Mouse (Mus musculus) forebrain, embryonic 16.5 days (tissue): ENCODE measurements around the gene Cfap52. TPM values are rescaled to one million over a fixed set of nuclear protein-coding genes. Genes with fewer than 3 reads are reported as not detected.
A peak's percentile ranks its signal among the peaks of the same experiment; 100 is the strongest.

Experiments
- ATAC-seq: fragments of 200-750 bp; cut with Nextera tagmentation; 2 replicates; pipeline ENCODE4 v1.8.0; 2017; ENCODE audit warnings: mild to moderate bottlenecking, moderate library complexity
- H3K27ac ChIP-seq: fragments of 300-500 bp; sonication (generic); 2 replicates; pipeline ENCODE4 v1.5.1; 2014; ENCODE audit warnings: low read length, control low read depth
- H3K27me3 ChIP-seq: fragments of 300-500 bp; sonication (generic); replicated peaks from 2 replicates; pipeline ENCODE4 v1.6.1; 2014; ENCODE audit warnings: low read length; ENCODE audit not compliant: control insufficient read depth, insufficient read depth
- H3K36me3 ChIP-seq: fragments of 300-500 bp; sonication (generic); 2 replicates; pipeline ENCODE4 v1.6.1; 2014; ENCODE audit not compliant: control insufficient read depth, insufficient read depth
- H3K4me1 ChIP-seq: fragments of 300-500 bp; sonication (generic); replicated peaks from 2 replicates; pipeline ENCODE4 v1.6.1; 2014; ENCODE audit warnings: low read length; ENCODE audit not compliant: control insufficient read depth, insufficient read depth
- H3K4me2 ChIP-seq: fragments of 300-500 bp; sonication (generic); 2 replicates; pipeline ENCODE4 v1.6.1; 2014; ENCODE audit warnings: mild to moderate bottlenecking, low read length, control low read depth
- H3K4me3 ChIP-seq: fragments of 300-500 bp; sonication (generic); replicated peaks from 2 replicates; pipeline ENCODE4 v1.5.1; 2014; ENCODE audit warnings: mild to moderate bottlenecking, low read length, control low read depth
- H3K9ac ChIP-seq: fragments of 300-500 bp; sonication (generic); replicated peaks from 2 replicates; pipeline ENCODE4 v1.6.1; 2014; ENCODE audit warnings: low read depth, low read length, control low read depth
- H3K9me3 ChIP-seq: fragments of 300-500 bp; sonication (generic); 2 replicates; pipeline ENCODE4 v1.6.1; 2016; ENCODE audit warnings: low read length; ENCODE audit not compliant: control insufficient read depth
- WGBS: fragments of 180-500 bp; shearing (Covaris S2); extraction: QIAGEN DNeasy Blood & Tissue Kit; methylation state at CpG from one replicate; pipeline ENCODE4 v1.1.7; 2014; 5-methylcytosine and 5-hydroxymethylcytosine counted together
- polyA plus RNA-seq: library from polyadenylated mRNA; unstranded; fragments of >200 nt; fragmentation: Nextera tagmentation; extraction: Ambion mirVana; gene quantifications from 2 replicates; pipeline ENCODE4 v1.2.1, GENCODE M21; 2015

The Cfap52 gene
- polyA plus RNA-seq, 1 experiment from 2014 or later: 2.3 TPM

GRCm38 (mm10) chr11:67921091-67921826 is 44.2 kb downstream of the Cfap52 start:
- Histone ChIP-seq H3K9me3 (no peaks in the 10 kb centered on the region), H3K4me3 (peak overlapping the region; percentile 65), H3K4me2 (peak overlapping the region; percentile 95), H3K4me1 (peaks cover 8% of the 10 kb centered on the region; the same call in 1 of the 2 replicates), H3K27ac (no peak overlapping the region), H3K27me3 (peaks cover 12% of the 10 kb centered on the region; the same call in 1 of the 2 replicates), H3K36me3 (no peaks in the 10 kb centered on the region), H3K9ac (peak overlapping the region; percentile 63)
- peak; percentile 11; the same call in 1 of the 2 replicates for ATAC-seq
- 3% methylated on average over 43 of the region's 47 CpGs for WGBS

DNA sequence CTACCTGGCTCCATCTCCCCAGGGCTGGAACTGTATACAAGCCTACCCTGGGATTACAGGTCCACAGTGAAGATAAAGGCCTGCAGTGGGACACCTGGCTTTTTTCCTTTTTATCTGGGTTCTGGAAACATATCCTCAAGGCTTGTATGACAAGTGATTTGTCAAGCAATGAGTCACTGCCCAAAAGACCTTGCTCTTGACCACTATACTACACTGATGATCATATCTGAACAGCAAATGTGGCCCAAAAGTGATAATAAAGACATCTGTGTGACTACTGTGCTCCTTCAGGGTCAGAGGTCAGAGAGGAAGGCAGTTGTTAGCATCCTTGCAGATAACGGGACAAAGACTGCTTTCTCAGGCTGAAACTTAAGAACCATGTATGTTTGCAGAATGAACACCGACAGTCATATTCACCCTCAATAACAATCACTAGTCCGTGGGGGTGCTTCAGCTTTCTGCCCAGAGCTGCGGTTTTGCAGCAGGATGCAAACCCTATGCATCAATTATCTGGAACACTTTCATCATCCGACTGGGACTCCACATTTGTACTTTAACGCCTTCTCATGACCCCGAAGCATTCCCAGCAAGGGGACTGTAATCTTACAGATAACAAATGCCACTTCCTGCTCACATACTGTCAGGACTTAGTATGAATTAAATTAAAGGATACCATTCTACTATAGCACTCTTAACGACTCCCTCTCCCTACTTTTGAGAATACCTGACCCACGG is 45.1 kb downstream of the Cfap52 start:
- Histone ChIP-seq H3K9ac (no peak overlapping the region; the same call in 1 of the 2 replicates), H3K4me2 (peak overlapping the region; percentile 95), H3K27me3 (peaks cover 12% of the 10 kb centered on the region; the same call in 1 of the 2 replicates), H3K4me1 (peaks cover 8% of the 10 kb centered on the region; the same call in 1 of the 2 replicates), H3K9me3 (no peaks in the 10 kb centered on the region), H3K36me3 (no peaks in the 10 kb centered on the region), H3K4me3 (peak overlapping the region; percentile 65), H3K27ac (no peak overlapping the region)
- ATAC-seq: no peak
- WGBS: 64% methylated on average over 9 of the region's 9 CpGs

- Histone ChIP-seq H3K27ac (no peak overlapping the region), H3K27me3 (peaks cover 12% of the 10 kb centered on the region; the same call in 1 of the 2 replicates), H3K4me2 (no peak overlapping the region), H3K36me3 (no peaks in the 10 kb centered on the region), H3K9me3 (no peaks in the 10 kb centered on the region), H3K9ac (no peak overlapping the region), H3K4me3 (no peak overlapping the region), H3K4me1 (peaks cover 8% of the 10 kb centered on the region; the same call in 1 of the 2 replicates)
- WGBS: 73% methylated on average over 5 of the region's 5 CpGs
- ATAC-seq: no peak
Measured at GRCm38 (mm10) chr11:67919593-67919992, 45.9 kb downstream of the Cfap52 start.

DNA sequence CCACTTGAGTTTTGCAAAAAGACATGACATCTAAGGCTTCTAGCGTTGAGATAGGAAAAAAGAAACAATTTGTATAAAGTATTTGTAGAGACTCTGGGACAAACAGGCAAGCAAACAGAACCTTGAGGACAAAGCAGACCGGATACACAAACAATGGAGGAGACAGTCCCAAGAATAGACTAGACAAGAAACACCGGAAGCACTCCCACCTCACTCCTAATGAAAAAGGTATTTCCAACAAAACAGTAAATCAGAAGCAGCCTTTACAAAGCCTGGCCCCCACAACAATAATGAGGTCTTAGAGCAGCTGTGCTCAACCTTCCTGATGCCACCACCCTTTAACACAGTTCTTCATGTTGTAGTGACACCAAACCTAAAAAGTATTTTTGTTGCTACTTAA is 48.3 kb downstream of the Cfap52 start:
- 72% methylated on average over 3 of the region's 3 CpGs for WGBS
- peaks cover 12% of the 10 kb centered on the region; the same call in 1 of the 2 replicates for H3K27me3 ChIP-seq
- no peak overlapping the region for H3K27ac ChIP-seq
- ATAC-seq: no peak
- no peaks in the 10 kb centered on the region for H3K36me3 ChIP-seq
- 0 out of 2 replicates have a peak, but pooled peaks cover 3% of the 10 kb centered on the region for H3K4me1 ChIP-seq
- no peak overlapping the region for H3K9ac ChIP-seq
- H3K4me3 ChIP-seq: no peak overlapping the region
- no peak overlapping the region for H3K4me2 ChIP-seq
- H3K9me3 ChIP-seq: no peaks in the 10 kb centered on the region

DNA sequence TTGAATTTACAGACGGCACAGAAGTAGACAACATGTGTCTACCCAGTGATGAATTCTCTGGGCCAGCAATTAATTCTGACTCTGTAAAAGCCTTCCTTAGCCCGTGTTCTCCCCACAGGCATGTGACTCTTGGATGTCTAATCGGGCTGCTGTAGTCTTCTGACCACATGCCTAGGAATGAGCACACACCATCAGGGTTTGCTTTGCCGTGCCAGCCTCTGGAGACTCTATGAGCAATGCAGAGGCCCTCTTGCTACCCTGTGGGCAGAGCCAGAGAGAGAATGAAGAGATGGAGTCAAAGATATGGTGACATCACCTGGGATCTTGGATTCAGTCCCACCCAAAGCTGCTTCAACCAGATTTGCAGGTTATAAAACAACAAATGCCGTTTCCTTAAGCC is 54.4 kb downstream of the Cfap52 start:
- 86% methylated on average over 5 of the region's 5 CpGs for WGBS

DNA sequence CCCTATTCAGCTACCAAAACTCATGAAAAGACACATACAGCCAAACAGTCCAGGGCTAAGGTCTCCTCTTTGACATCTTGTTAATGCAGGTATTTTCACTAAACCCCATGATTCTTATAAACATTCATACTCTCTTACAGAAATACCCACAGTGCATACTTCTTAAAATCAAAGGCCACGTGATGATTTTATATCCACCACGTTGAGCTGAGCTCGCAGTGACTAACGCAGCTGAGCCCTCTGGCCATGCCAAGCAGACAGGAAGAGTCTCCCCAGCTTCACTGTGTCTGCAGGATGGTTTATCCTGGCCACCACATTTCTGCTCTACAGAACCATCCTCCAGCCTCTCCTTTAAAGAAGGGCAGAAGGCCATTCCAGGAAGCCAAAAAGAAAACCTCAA is 61.7 kb downstream of the Cfap52 start:
- no peaks in the 10 kb centered on the region for H3K4me1 ChIP-seq
- no peak overlapping the region for H3K4me3 ChIP-seq
- 90% methylated on average over 4 of the region's 4 CpGs for WGBS
- no peak for ATAC-seq
- no peak overlapping the region for H3K9ac ChIP-seq
- no peak overlapping the region for H3K27ac ChIP-seq
- no peaks in the 10 kb centered on the region for H3K27me3 ChIP-seq
- no peaks in the 10 kb centered on the region for H3K9me3 ChIP-seq
- no peak overlapping the region for H3K4me2 ChIP-seq
- no peaks in the 10 kb centered on the region for H3K36me3 ChIP-seq

More for the DNA sequence above, 54.4 kb downstream of the Cfap52 start:
- H3K9ac ChIP-seq: no peak overlapping the region
- no peaks in the 10 kb centered on the region for H3K27me3 ChIP-seq
- no peak overlapping the region for H3K4me3 ChIP-seq
- H3K9me3 ChIP-seq: no peaks in the 10 kb centered on the region
- H3K4me2 ChIP-seq: no peak overlapping the region
- H3K36me3 ChIP-seq: no peaks in the 10 kb centered on the region
- H3K4me1 ChIP-seq: no peaks in the 10 kb centered on the region
- no peak overlapping the region for H3K27ac ChIP-seq
- no peak for ATAC-seq

DNA sequence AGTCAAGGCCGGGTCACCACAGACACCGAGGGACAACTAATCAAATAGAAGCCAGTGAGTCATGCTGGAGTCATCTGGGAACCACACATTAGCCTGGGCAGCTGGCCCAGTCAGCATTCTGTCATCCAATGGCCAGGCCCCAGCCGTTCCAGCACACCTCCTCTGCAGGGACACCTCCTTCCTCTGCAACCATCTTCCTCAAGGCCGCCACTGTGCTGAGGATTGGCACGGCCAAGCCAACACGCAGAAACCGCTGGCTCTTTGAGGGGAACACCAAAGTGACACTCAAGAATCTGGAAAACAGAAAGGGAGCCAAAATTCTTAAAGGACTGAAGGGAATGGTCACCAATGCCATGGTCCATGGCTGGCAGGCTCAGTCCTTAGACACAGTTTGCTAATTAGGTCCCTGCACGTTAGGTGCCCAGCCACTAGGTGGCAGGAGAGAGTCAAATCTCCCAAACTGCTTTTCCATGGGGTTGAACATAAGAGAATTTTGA is 68.3 kb downstream of the Cfap52 start:
- no peaks in the 10 kb centered on the region for H3K27me3 ChIP-seq
- H3K9ac ChIP-seq: no peak overlapping the region
- H3K4me3 ChIP-seq: no peak overlapping the region
- no peak overlapping the region for H3K27ac ChIP-seq
- H3K4me1 ChIP-seq: peaks cover 9% of the 10 kb centered on the region
- no peaks in the 10 kb centered on the region for H3K9me3 ChIP-seq
- ATAC-seq: no peak
- WGBS: 58% methylated on average over 8 of the region's 8 CpGs
- H3K36me3 ChIP-seq: no peaks in the 10 kb centered on the region
- no peak overlapping the region for H3K4me2 ChIP-seq

- Histone ChIP-seq H3K36me3 (no peaks in the 10 kb centered on the region), H3K27ac (no peak overlapping the region), H3K9me3 (no peaks in the 10 kb centered on the region), H3K9ac (no peak overlapping the region), H3K4me1 (peaks cover 9% of the 10 kb centered on the region), H3K4me3 (no peak overlapping the region), H3K27me3 (no peaks in the 10 kb centered on the region), H3K4me2 (no peak overlapping the region)
- ATAC-seq: no peak
- 54% methylated on average over 7 of the region's 7 CpGs for WGBS
Measured at GRCm38 (mm10) chr11:67895641-67896040, 69.8 kb downstream of the Cfap52 start.

GRCm38 (mm10) chr11:67888521-67888920 is 76.9 kb downstream of the Cfap52 start:
- Histone ChIP-seq H3K9me3 (no peaks in the 10 kb centered on the region), H3K36me3 (no peaks in the 10 kb centered on the region), H3K4me1 (no peaks in the 10 kb centered on the region; the same call in 1 of the 2 replicates), H3K27me3 (no peaks in the 10 kb centered on the region), H3K27ac (no peak overlapping the region), H3K4me2 (no peak overlapping the region), H3K9ac (no peak overlapping the region), H3K4me3 (no peak overlapping the region)
- ATAC-seq: no peak
- 73% methylated on average over 5 of the region's 5 CpGs for WGBS
